Mouse (Mus musculus) right cerebral cortex, postnatal 36 days (tissue): ENCODE data around the gene Pigs.

Source experiments
- DNase-seq, 2 experiments: peaks; one replicate each; pipeline ENCODE4 v3.0.0; 2022; ENCODE audit warnings: low spot score in 2 of 2, mixed read lengths in 1 of 2

Gene Pigs

DNA sequence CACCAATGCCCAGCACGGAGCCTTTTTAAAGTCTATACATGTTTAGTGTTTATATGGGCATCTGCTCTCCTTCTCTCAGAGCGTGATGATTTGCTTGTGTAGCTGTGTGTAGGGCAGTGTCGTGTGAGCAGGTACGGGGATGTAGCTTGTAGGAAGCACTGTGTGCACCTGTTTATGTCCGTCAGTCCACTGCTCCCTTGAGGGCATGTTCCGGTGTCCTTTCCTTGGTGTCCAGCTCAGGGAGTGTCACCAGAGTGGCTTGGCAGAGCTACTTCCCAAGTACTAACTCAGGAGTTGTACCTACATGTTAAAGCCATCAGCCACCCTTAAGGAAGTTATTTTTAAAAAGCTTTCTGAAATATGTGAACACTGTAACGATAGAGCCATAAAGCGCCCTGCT lies 8.8 kb downstream of the Pigs start:
- no peak for DNase-seq

- DNase-seq, result no peak
Measured at GRCm38 (mm10) chr11:78341702-78342101, 13.5 kb downstream of the Pigs start.

- peak; percentile 37 to 53 for DNase-seq
Measured at GRCm38 (mm10) chr11:78343381-78344327, 15.4 kb downstream of the Pigs start, which contains the start of gene Unc119. TSS of gene Unc119 (plus strand) at chr11:78343482.

- no peak for DNase-seq
Measured at GRCm38 (mm10) chr11:78344328-78344889, 16.2 kb downstream of the Pigs start.

DNA sequence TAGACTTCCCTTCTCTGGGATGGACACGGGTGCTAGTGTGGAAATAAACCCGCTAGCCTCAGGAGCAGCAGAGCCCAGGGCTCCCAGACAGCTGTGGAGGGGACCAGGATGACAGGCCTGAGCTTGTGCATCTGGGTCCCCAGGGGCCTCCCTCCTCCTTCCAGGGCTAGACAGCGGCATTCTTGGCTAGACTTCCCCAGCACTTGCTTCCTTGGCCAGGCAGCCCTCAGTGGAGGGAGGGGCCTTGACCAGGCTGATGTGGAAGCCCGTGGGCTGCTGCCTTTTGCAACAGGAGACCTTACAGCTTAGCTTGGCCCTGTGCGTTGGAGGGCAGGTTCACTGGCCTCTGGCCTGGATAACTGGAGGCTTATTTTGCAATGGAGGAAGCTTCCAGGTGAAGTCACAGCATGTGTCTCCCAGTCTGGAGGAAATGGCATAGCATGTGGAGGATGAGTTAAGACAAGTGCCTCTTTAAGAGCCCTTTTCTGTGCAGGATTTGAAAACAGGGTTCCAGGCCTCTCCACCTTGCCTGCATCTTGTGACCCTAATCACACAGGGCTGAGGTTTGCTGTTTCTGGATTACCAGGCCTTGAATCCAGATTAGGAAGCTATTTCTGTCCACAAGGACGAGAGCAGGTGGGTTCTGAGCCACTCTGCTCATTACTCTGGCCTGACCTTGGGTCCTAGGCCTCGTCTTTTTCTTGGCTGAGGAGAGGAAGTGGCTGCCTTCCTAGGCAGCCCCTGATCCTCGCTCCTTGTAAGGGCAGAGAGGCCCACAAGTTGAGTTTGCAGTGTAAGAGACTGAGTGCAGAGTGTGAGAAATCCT lies 16.9 kb downstream of the Pigs start:
- no peak for DNase-seq

GRCm38 (mm10) chr11:78345801-78346200 lies 17.6 kb downstream of the Pigs start:
- no peak for DNase-seq

- DNase-seq, result no peak
Measured at GRCm38 (mm10) chr11:78346326-78347069, 18.3 kb downstream of the Pigs start.

- DNase-seq, result no peak
Measured at GRCm38 (mm10) chr11:78347070-78347754, 19.0 kb downstream of the Pigs start.

- no peak for DNase-seq
Measured at GRCm38 (mm10) chr11:78347908-78348307, 19.7 kb downstream of the Pigs start.

- no peak for DNase-seq
Measured at GRCm38 (mm10) chr11:78348474-78348873, 20.3 kb downstream of the Pigs start.

DNA sequence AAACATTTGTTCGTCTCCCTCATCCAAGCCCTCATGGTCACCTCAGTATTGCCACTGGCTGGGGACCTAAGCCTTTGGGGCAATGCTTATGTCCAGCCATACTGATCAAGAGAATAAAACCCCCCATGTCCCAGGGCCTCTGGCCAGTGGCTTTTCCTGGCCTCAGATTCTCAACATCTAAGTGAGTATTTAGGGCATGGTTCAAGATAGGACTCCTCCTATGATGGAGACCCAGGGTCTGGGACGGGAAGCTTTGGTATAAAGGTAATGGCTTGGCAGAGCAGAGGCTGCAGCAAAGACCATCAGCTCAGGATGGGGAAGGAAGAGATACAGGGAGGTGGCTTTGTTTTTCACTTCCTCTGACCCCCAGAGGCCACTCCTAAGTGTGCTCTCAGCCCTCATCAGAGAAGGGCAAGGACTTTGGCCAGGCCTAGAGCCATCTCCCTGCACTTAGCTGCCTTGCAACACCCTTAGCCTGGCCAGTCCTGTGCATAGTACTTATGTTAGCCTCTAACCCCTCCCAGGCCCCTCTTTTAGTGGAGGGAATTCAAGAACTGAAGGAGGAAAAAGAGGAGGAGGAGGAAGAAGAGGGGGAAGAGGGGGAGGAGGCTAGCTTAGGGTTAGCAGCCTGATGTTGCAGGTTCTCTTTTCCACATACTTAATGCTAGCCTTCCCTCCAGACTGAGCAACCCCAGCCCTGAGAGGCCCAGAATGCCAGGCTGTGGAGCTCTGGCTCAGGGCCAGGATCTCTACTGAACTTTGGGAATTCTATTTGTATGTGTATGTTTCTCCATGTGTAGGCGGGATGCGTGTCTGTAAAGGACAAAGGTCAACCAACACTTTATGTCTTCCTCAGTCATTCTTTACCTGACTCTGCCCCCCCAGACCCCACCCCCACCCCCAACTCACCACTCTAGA lies 21.5 kb downstream of the Pigs start:
- DNase-seq, result no peak

GRCm38 (mm10) chr11:78353081-78353480 lies 24.9 kb downstream of the Pigs start:
- DNase-seq, result no peak

GRCm38 (mm10) chr11:78354905-78355304 lies 26.7 kb downstream of the Pigs start:
- DNase-seq, result no peak

- DNase-seq, result no peak
Measured at GRCm38 (mm10) chr11:78355471-78356238, 27.4 kb downstream of the Pigs start.

- no peak for DNase-seq
Measured at GRCm38 (mm10) chr11:78358330-78359007, 30.3 kb downstream of the Pigs start.

DNA sequence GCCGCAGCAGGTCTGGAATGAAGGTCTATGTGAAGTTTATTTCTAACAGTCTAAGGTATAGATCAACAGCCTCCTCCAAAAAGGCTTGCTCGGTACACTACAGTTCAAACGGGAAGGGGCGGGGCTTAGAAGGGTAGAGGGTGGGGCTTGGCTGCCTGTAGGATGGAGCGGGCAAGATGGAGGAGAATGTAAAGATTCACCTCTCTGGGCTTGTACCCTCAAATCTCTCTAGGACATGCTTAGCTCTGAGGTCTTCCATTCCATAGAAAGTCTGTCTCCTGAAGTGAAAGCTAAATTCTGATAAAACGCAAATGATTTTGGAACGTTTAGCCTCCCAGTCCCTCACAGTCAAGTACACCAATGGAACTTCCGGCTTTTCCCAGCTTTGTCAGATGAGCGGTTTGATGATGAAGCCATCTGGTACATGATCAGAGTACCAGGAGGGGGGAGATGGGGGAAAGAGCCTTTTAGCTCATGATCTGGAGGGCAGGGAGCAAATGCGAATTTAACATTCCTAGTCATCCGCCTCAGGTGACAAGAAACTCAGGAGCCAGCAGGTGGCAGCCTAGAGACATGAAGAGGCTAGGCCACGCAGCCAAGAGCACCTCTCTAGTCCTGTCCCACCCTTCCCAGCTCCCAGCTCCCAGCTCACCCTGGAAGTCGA lies 32.0 kb downstream of the Pigs start:
- DNase-seq, result peak in 1 of 2 experiments; percentile 48

DNA sequence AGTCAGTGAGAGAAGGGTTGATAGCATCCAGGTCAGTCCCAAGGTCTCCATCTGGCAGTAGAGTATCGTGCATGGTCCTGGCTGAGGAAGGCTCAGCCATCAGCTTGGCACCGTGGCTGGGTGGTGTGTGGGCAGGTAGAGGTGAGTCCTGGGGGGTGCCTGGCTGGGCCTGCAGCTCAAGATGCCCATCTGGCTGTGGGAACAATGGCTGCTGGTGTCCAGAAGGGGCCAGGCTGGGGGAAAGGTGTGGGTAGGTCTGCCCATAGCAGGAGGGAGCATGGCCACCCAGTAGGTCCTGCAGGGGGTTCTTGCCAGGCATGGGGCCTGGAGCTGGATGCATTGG lies 32.5 kb downstream of the Pigs start:
- DNase-seq, result no peak
